In the genomic region with DNA sequence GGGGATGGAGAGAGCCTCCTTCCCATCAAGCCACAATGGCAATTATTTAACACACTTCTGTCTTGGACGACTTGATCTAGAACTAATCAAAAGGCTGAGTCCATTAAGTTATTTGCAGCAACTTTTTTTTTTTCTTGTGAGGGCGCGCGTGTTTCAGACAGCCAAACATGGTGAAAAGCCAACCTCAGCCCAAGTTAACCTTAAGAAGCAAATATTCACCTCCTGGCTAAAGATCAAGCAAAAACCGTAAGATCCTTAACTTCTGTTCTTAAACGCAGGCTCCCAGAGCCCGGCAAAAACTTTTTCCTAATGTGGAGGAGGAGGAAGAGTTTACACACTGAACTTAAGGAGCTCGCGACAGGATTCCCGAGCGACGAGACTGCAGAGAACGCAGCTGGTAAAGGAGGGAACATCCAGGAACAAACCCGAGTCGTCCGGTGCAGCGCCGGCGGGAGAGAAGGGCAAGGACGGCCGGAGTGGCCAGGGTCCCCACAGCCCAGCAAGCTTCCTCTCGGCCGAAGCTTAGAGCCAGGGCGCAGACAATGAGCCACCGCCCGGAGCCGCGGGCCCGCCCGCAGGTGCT, we compare ENCODE assay signal across 8 mouse cellular contexts. TPM values are rescaled to one million over a fixed set of nuclear protein-coding genes. Genes with fewer than 3 reads are reported as not detected.
DNase-seq lines count a peak whose midpoint lies in the region; ATAC-seq and TF ChIP-seq lines count a peak whose summit lies in the region.

No protein-coding gene starts in this region.

- H3K27me3 ChIP-seq in embryonic facial prominence, embryonic 14.5 days (replicated peaks; ENCODE audit: control insufficient read depth, insufficient read depth, low read length) = no peaks in the 10 kb centered on the region
- no peaks in the 10 kb centered on the region for H3K27me3 ChIP-seq in hindbrain, embryonic 15.5 days
- no peaks in the 10 kb centered on the region for H3K27me3 ChIP-seq in liver, embryonic 14.5 days (ENCODE audit: control insufficient read depth, insufficient read depth, low read length)

- TF ChIP-seq EP300 in liver, embryonic 14.5 days (IDR thresholded peaks at IDR 0.05; ENCODE audit: low read depth) = no peak

- H3K4me2 ChIP-seq in embryonic facial prominence, embryonic 14.5 days (ENCODE audit: low read depth, low read length) = peak overlapping the region; percentile 78
- peak overlapping the region; percentile 79 for H3K4me2 ChIP-seq in hindbrain, embryonic 15.5 days
- H3K4me2 ChIP-seq in liver, embryonic 14.5 days (ENCODE audit: low read depth) = peak overlapping the region; percentile 65

- peak overlapping the region; percentile 98 for H3K9ac ChIP-seq in embryonic facial prominence, embryonic 14.5 days (ENCODE audit: low read depth, low read length)
- H3K9ac ChIP-seq in hindbrain, embryonic 15.5 days = peak overlapping the region; percentile 99
- peak overlapping the region; percentile 95 for H3K9ac ChIP-seq in liver, embryonic 14.5 days (replicated peaks)

- peaks cover 13% of the 10 kb centered on the region; the same call in 1 of the 2 replicates for H3K36me3 ChIP-seq in embryonic facial prominence, embryonic 14.5 days (ENCODE audit: control insufficient read depth, insufficient read depth, low read length)
- peaks cover 3% of the 10 kb centered on the region; the same call in 1 of the 2 replicates for H3K36me3 ChIP-seq in hindbrain, embryonic 15.5 days
- H3K36me3 ChIP-seq in liver, embryonic 14.5 days (replicated peaks; ENCODE audit: control insufficient read depth, insufficient read depth, low read depth) = no peaks in the 10 kb centered on the region

- peak overlapping the region; percentile 97 for H3K27ac ChIP-seq in embryonic facial prominence, embryonic 14.5 days (replicated peaks; ENCODE audit: low read depth, low read length)
- H3K27ac ChIP-seq in hindbrain, embryonic 15.5 days (replicated peaks) = peak overlapping the region; percentile 91
- H3K27ac ChIP-seq in liver, embryonic 14.5 days = peak overlapping the region; percentile 94
- peak overlapping the region; percentile 25; the same call in 1 of the 2 replicates for H3K27ac ChIP-seq in olfactory bulb, adult 2 months (ENCODE audit: insufficient read depth, low read depth, low read length)

- DNase-seq in kidney, adult 9 months = peak; percentile 62
- no peak for DNase-seq in kidney, postnatal 10 days
- peak; percentile 56 for DNase-seq in MN1 (ENCODE audit: low spot score)
- DNase-seq in embryonic facial prominence, embryonic 14.5 days (ENCODE audit: low spot score) = peak; percentile 68
- peak in 2 of 3 experiments; percentile 17 to 45 for DNase-seq in liver, embryonic 14.5 days (ENCODE audit: low read depth in 3 of 3, low spot score in 3 of 3)
- no peak for DNase-seq in ovary, postnatal 36 days (ENCODE audit: low spot score)

- TF ChIP-seq CTCF in liver, embryonic 14.5 days (IDR thresholded peaks at IDR 0.05; ENCODE audit: low read depth) = no peak
- TF ChIP-seq CTCF in olfactory bulb, adult 2 months (IDR thresholded peaks at IDR 0.05; ENCODE audit: insufficient read depth, low read depth, low read length) = no peak

- peaks cover 18% of the 10 kb centered on the region for H3K4me1 ChIP-seq in embryonic facial prominence, embryonic 14.5 days (ENCODE audit: control insufficient read depth, insufficient read depth, low read length)
- H3K4me1 ChIP-seq in hindbrain, embryonic 15.5 days (replicated peaks) = peaks cover 27% of the 10 kb centered on the region
- peaks cover 9 to 11% of the 10 kb centered on the region in 2 experiments for H3K4me1 ChIP-seq in liver, embryonic 14.5 days (replicated peaks; ENCODE audit: control insufficient read depth in 2 of 2, insufficient read depth in 2 of 2, low read length in 1 of 2)
- no peaks in the 10 kb centered on the region for H3K4me1 ChIP-seq in olfactory bulb, adult 2 months (ENCODE audit: control insufficient read depth, insufficient read depth, low read length)

- TF ChIP-seq POLR2A in olfactory bulb, adult 2 months (IDR thresholded peaks at IDR 0.05; ENCODE audit: insufficient read depth, low read depth, low read length) = no peak

- peak overlapping the region; percentile 95 for H3K4me3 ChIP-seq in embryonic facial prominence, embryonic 14.5 days (ENCODE audit: low read depth, low read length)
- peak overlapping the region; percentile 96 for H3K4me3 ChIP-seq in hindbrain, embryonic 15.5 days
- H3K4me3 ChIP-seq in liver, embryonic 14.5 days (ENCODE audit: insufficient read depth in 1 of 2, low read depth in 2 of 2, low read length in 2 of 2) = peak overlapping the region; percentile 93 to 97
- H3K4me3 ChIP-seq in olfactory bulb, adult 2 months (ENCODE audit: insufficient read depth, low read depth, low read length) = peak overlapping the region; percentile 61

- ATAC-seq in embryonic facial prominence, embryonic 14.5 days (ENCODE audit: low read depth) = no peak; the same call in 1 of the 2 replicates
- ATAC-seq in hindbrain, embryonic 15.5 days (ENCODE audit: low FRiP score, low read depth) = no peak
- ATAC-seq in liver, embryonic 14.5 days (ENCODE audit: insufficient read depth) = no peak

- H3K9me3 ChIP-seq in embryonic facial prominence, embryonic 14.5 days (ENCODE audit: control insufficient read depth, low read length) = no peaks in the 10 kb centered on the region
- H3K9me3 ChIP-seq in hindbrain, embryonic 15.5 days = no peaks in the 10 kb centered on the region
- no peaks in the 10 kb centered on the region for H3K9me3 ChIP-seq in liver, embryonic 14.5 days (ENCODE audit: control insufficient read depth, low read length)

- WGBS in embryonic facial prominence, embryonic 14.5 days = 0% methylated on average over 18 of the region's 30 CpGs
- under 1% methylated on average over 30 of the region's 30 CpGs for WGBS in hindbrain, embryonic 15.5 days
- WGBS in liver, embryonic 14.5 days (ENCODE audit: insufficient replicate concordance) = under 1% methylated on average over 30 of the region's 30 CpGs
- WGBS in olfactory bulb, adult 2 months = under 1% methylated on average over 30 of the region's 30 CpGs

RNA-seq across cellular contexts. Expression of gene Pak2, which starts 0.6 kb away (rescaled TPM):
- 34.1 and 36.3 TPM in 2 replicates for polyA plus RNA-seq in embryonic facial prominence, embryonic 14.5 days (2014; fragmentation: Nextera tagmentation; extraction: Ambion mirVana)
- 30.1 and 31.8 TPM in 2 replicates for polyA plus RNA-seq in hindbrain, embryonic 15.5 days (2015; fragmentation: Nextera tagmentation; extraction: Ambion mirVana)
- 4.8 and 6.7 TPM in 2 replicates for polyA plus RNA-seq in liver, embryonic 14.5 days (2012; rRNA removed)
- 9.1 and 9.5 TPM in 2 replicates for polyA plus RNA-seq in liver, embryonic 14.5 days (2014; fragmentation: Nextera tagmentation; extraction: Ambion mirVana)
- polyA plus RNA-seq in olfactory bulb, adult 2 months (2012; ENCODE audit: insufficient read depth, insufficient read length, low replicate concordance, missing spikeins) = 52.8 TPM in 1 of 2 replicates, not detected in the other

RNA-seq across cellular contexts. Expression of gene Pigx, which starts 21.0 kb away (rescaled TPM):
- polyA plus RNA-seq in embryonic facial prominence, embryonic 14.5 days (2014; fragmentation: Nextera tagmentation; extraction: Ambion mirVana) = 88.2 and 92.4 TPM in 2 replicates
- 101 TPM in 2 replicates for polyA plus RNA-seq in hindbrain, embryonic 15.5 days (2015; fragmentation: Nextera tagmentation; extraction: Ambion mirVana)
- 10.5 and 13.2 TPM in 2 replicates for polyA plus RNA-seq in liver, embryonic 14.5 days (2012; rRNA removed)
- polyA plus RNA-seq in liver, embryonic 14.5 days (2014; fragmentation: Nextera tagmentation; extraction: Ambion mirVana) = 25.5 and 28.8 TPM in 2 replicates
- polyA plus RNA-seq in olfactory bulb, adult 2 months (2012; ENCODE audit: insufficient read depth, insufficient read length, low replicate concordance, missing spikeins) = not detected in 2 replicates

RNA-seq across cellular contexts. Expression of gene Cep19, which starts 21.1 kb away (rescaled TPM):
- polyA plus RNA-seq in embryonic facial prominence, embryonic 14.5 days (2014; fragmentation: Nextera tagmentation; extraction: Ambion mirVana) = 26.0 and 29.4 TPM in 2 replicates
- 44.2 and 48.2 TPM in 2 replicates for polyA plus RNA-seq in hindbrain, embryonic 15.5 days (2015; fragmentation: Nextera tagmentation; extraction: Ambion mirVana)
- polyA plus RNA-seq in liver, embryonic 14.5 days (2012; rRNA removed) = 1.3 and 2.1 TPM in 2 replicates
- polyA plus RNA-seq in liver, embryonic 14.5 days (2014; fragmentation: Nextera tagmentation; extraction: Ambion mirVana) = 4.0 and 4.3 TPM in 2 replicates
- 179 TPM in 1 of 2 replicates, not detected in the other for polyA plus RNA-seq in olfactory bulb, adult 2 months (2012; ENCODE audit: insufficient read depth, insufficient read length, low replicate concordance, missing spikeins)

Comparison
In these comparisons a context has a peak if more than half of its experiments do, and no peak if none do; other contexts are left out.
1. DNase-seq: peak in kidney, adult 9 months (single experiment), MN1 (single experiment), embryonic facial prominence, embryonic 14.5 days (single experiment) and liver, embryonic 14.5 days (2 of 3); none in kidney, postnatal 10 days (single experiment) and ovary, postnatal 36 days (single experiment).
2. H3K27ac ChIP-seq: peak in every context shown above with its lines; median percentile 97 in embryonic facial prominence, embryonic 14.5 days; 94 in liver, embryonic 14.5 days; 91 in hindbrain, embryonic 15.5 days; 25 in olfactory bulb, adult 2 months.
3. RNA of gene Pigx, which starts 21.0 kb away (polyA plus RNA-seq): 101 TPM in hindbrain, embryonic 15.5 days, 88.2 to 92.4 TPM in embryonic facial prominence, embryonic 14.5 days and 10.5 to 28.8 TPM in liver, embryonic 14.5 days; not detected in olfactory bulb, adult 2 months; every median in the first group is over 10 times any median in the second.
4. Peak in every context shown above with its lines, with median percentiles within 50 percentile points of each other: H3K4me2 ChIP-seq, H3K4me3 ChIP-seq and H3K9ac ChIP-seq.